Mouse (Mus musculus) right cerebral cortex, postnatal 36 days (tissue): Measurements from ENCODE around the gene Plod3.
"Not testable (repeated sequence)": the region's sequence is repeated elsewhere in the genome, so short reads cannot be mapped to it uniquely, and the experiment has no call there.

Experiments
- DNase-seq, 2 experiments: peaks; one replicate each; pipeline ENCODE4 v3.0.0; 2022; ENCODE audit warnings: low spot score in 2 of 2, mixed read lengths in 1 of 2

Plod3 gene

GRCm38 (mm10) chr5:136986695-136987137, at the start of gene Plod3:
Plod3 (plus strand) TSS chr5:136987019.
- DNase-seq, result peak; percentile 94 to 97

GRCm38 (mm10) chr5:136937621-136938020, 49.2 kb upstream of the Plod3 start:
- no peak for DNase-seq

- no peak for DNase-seq
These were observed 47.5 kb upstream of the Plod3 start for GRCm38 (mm10) chr5:136939284-136939683.

- DNase-seq, result not testable (repeated sequence)
These were observed 46.8 kb upstream of the Plod3 start for GRCm38 (mm10) chr5:136940029-136940428.

GRCm38 (mm10) chr5:136940845-136941560, 45.8 kb upstream of the Plod3 start:
- DNase-seq, result no peak

- DNase-seq, result no peak
These were observed 44.0 kb upstream of the Plod3 start for GRCm38 (mm10) chr5:136942781-136943180.

GRCm38 (mm10) chr5:136943382-136943781, 43.4 kb upstream of the Plod3 start:
- no peak for DNase-seq

- no peak for DNase-seq
These were observed 41.7 kb upstream of the Plod3 start for GRCm38 (mm10) chr5:136945084-136945483.

GRCm38 (mm10) chr5:136947874-136948273, 38.9 kb upstream of the Plod3 start:
- DNase-seq, result no peak

GRCm38 (mm10) chr5:136949551-136950336, 37.1 kb upstream of the Plod3 start:
- not testable (repeated sequence) for DNase-seq

- DNase-seq, result no peak
These were observed 36.3 kb upstream of the Plod3 start for GRCm38 (mm10) chr5:136950521-136950920.

- DNase-seq, result no peak
These were observed 34.7 kb upstream of the Plod3 start for GRCm38 (mm10) chr5:136952153-136952552.

GRCm38 (mm10) chr5:136953015-136953414, 33.8 kb upstream of the Plod3 start, which contains the start of gene Fis1:
Fis1 (plus strand) TSS chr5:136953275.
- DNase-seq, result peak; percentile 94 to 96

- peak in 1 of 2 experiments; percentile 27 for DNase-seq
These were observed 33.3 kb upstream of the Plod3 start for GRCm38 (mm10) chr5:136953440-136953951.

- DNase-seq, result no peak
These were observed 31.2 kb upstream of the Plod3 start for GRCm38 (mm10) chr5:136955622-136956021.

GRCm38 (mm10) chr5:136957250-136957649, 29.6 kb upstream of the Plod3 start:
- no peak for DNase-seq

GRCm38 (mm10) chr5:136958991-136959605, 27.7 kb upstream of the Plod3 start:
- no peak for DNase-seq

- DNase-seq, result no peak
These were observed 26.8 kb upstream of the Plod3 start for GRCm38 (mm10) chr5:136960053-136960452.

GRCm38 (mm10) chr5:136961334-136961982, 25.4 kb upstream of the Plod3 start:
- no peak for DNase-seq

- DNase-seq, result peak; percentile 89 to 92
These were observed 24.8 kb upstream of the Plod3 start for GRCm38 (mm10) chr5:136961983-136962461.

GRCm38 (mm10) chr5:136962501-136962900, 24.3 kb upstream of the Plod3 start:
- peak; percentile 43 to 72 for DNase-seq
